Mouse (Mus musculus): Measurements from ENCODE around the gene Gm18336. TPM values are rescaled to one million over a fixed set of nuclear protein-coding genes. Genes with fewer than 3 reads are reported as not detected.

Gene Gm18336
- polyA plus RNA-seq (2017; shearing (Covaris generic)) = not detected

DNA sequence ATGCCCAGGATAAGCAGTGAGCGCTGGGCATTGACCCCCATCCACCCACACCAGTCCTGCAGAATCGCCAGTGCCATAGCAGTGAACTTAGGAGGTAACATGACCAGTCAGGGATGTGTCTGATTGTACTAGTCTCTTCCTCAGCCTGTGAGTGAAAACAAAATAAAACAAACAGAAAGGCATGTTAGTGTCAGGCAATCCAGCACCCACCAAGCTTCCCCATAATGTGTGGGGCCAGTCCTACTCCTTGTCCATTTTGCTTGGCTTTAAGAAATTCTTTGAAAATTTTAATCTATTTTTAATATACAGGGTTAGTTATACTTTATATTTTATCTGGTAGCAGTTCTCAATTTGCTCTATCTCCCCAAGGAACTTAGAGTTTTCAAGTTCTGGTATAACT lies at the start of gene Gm18336:
Gene Gm18336 (minus strand): TSS at position 101 of the 400 bp plus-strand sequence.

DNA sequence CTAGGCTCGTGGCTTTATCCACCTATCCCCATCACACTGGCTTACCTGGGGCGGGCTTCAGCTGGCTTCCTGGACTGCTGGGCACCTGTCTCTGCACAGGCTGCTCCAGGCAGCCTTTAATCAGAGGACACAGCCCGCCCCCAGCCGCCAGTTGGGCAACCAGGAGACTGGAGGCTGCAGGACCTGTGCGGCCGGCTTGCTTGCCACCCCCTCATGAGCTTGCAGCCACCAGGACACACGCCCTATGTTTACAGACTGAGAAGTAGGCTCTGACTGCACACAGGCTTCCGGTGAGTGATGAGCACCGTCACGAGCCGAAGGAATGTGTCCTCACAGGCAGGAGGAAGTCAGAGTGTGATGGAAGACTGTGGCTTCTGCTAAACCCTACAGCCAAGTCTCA lies 36.7 kb upstream of the Gm18336 start, which contains the start of gene Trex2:
Gene Trex2 (minus strand): TSS at position 93 of the 400 bp plus-strand sequence.

DNA sequence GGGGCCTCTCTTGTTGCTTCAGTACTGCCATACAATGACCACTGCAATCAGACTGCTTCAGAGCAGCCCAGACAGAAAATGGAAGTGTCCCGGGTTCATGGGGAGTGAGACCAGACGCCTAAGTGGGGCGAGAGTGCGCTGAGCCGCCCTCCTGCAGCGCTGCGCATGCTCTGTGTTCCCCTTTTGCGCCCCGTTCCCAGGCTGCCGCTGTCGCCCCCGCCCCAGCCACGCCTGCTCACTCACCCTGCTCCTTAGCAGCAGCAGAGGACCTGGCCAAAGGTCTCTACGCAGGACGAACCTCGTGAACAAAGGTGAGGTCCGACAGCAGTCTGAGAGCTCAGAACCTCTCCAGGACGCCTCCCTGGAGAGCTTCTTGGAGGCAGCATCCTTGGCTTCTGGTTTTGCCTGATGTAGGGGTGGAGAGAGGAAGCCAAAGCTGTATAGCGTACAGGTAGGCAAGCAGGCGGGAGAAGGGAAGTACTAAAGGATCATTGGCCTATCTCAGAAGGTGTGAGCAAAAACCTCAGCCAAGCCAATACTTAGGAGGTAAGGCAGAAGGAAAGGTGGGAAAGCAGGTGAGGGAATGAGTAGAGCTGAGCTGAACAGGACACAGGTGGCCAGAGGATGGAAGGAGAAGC lies 12.5 kb upstream of the Gm18336 start, which contains the start of gene Zfp92:
Gene Zfp92 (plus strand): TSS at position 217 of the 638 bp plus-strand sequence.

Other genes starting within 250 kb of the Gm18336 start
- not detected for gene Xlr5b, start 249.9 kb downstream of the Gm18336 start, polyA plus RNA-seq (2017; shearing (Covaris generic))
- not detected for gene DXBay18, start 249.3 kb downstream of the Gm18336 start, polyA plus RNA-seq (2017; shearing (Covaris generic))
- gene Spin2d, start 221.7 kb downstream of the Gm18336 start, polyA plus RNA-seq (2017; shearing (Covaris generic)) = not detected
- 14.3 TPM for gene Xlr3b, start 206.5 kb downstream of the Gm18336 start, polyA plus RNA-seq (2017; shearing (Covaris generic))
- 134 TPM for gene Xlr4b, start 184.4 kb downstream of the Gm18336 start, polyA plus RNA-seq (2017; shearing (Covaris generic))
- 2.0 TPM for gene F8a, start 170.4 kb downstream of the Gm18336 start, polyA plus RNA-seq (2017; shearing (Covaris generic))
- 86.1 TPM for gene Xlr4c, start 155.6 kb downstream of the Gm18336 start, polyA plus RNA-seq (2017; shearing (Covaris generic))
- gene Xlr3c, start 133.3 kb downstream of the Gm18336 start, polyA plus RNA-seq (2017; shearing (Covaris generic)) = not detected
- not detected for gene Xlr5a, start 105.8 kb downstream of the Gm18336 start, polyA plus RNA-seq (2017; shearing (Covaris generic))
- gene Xlr5c, start 105.8 kb downstream of the Gm18336 start, polyA plus RNA-seq (2017; shearing (Covaris generic)) = not detected
- not detected for gene Gm45015, start 61.9 kb downstream of the Gm18336 start, polyA plus RNA-seq (2017; shearing (Covaris generic))
- gene Zfp275, start 56.1 kb downstream of the Gm18336 start, polyA plus RNA-seq (2017; shearing (Covaris generic)) = 26.3 TPM
- 0.15 TPM for gene Zfp92, start 12.4 kb upstream of the Gm18336 start, polyA plus RNA-seq (2017; shearing (Covaris generic))
- not detected for gene Trex2, start 36.6 kb upstream of the Gm18336 start, polyA plus RNA-seq (2017; shearing (Covaris generic))
- gene Haus7, start 60.3 kb upstream of the Gm18336 start, polyA plus RNA-seq (2017; shearing (Covaris generic)) = 28.5 TPM
- 0.22 TPM for gene Bgn, start 84.9 kb upstream of the Gm18336 start, polyA plus RNA-seq (2017; shearing (Covaris generic))
- gene Atp2b3, start 104.3 kb upstream of the Gm18336 start, polyA plus RNA-seq (2017; shearing (Covaris generic)) = not detected
- gene Dusp9, start 240.7 kb upstream of the Gm18336 start, polyA plus RNA-seq (2017; shearing (Covaris generic)) = 0.33 TPM